Mouse (Mus musculus) layer of hippocampus, adult 9-10 months (tissue): ENCODE results near the gene Crk.

Source experiments
- DNase-seq: peaks from one replicate; pipeline ENCODE4 v3.0.0; 2022; ENCODE audit warnings: low spot score

Crk gene

DNA sequence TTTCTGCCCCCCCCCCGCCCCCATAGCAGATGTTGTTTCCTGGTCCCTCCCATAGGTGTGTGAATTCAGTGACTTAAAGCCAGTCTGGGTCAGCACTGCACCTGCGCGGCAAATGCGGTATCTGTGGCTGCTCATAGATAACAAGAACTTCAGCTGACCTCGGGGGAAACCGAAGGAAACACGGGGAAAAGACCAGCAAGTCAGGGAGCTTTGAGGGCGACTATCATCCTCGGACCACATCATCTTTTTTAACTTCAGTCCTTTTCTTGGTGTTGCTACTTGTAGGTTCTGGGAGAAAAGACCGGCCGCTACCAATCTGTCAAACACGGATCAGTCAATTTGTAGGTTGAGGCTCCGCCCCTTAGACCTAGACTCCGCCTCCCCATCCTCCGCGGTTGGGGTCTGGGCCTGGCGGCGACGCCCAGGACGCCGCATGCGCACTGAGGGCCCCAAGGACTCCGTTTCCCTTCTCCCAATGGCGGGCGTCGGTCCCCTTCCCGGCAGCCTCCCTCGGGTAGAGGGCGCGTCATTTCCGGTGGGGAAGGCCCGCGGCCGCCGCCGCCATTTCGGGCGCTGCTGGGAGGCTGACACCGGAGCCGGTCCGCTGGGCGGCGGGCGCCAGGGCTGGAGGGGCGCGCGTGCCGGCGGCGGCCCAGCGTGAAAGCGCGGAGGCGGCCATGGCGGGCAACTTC lies at the start of gene Crk:
TSS of gene Crk (plus strand) at position 513 of the 692 bp plus-strand sequence.
- peak; percentile 91 for DNase-seq

DNA sequence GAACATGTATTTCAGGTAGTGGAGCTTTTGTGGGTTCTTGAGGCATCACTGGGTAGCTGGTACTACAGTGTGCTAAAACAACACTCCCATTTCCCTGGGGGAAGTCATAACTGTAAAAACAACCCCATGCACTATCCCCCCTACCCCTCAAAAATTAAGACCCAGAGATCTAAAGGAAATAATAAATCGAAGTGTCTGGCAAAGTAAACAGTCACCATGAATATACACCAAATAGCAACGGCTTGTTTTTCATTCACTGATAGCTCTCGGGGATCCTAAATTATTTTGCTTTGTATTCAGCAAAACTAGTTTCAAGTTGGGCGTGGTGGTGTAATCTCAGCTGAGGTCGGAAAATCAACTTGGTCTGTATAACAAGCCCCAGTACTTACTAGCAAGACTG lies 49.0 kb upstream of the Crk start:
- no peak for DNase-seq

DNA sequence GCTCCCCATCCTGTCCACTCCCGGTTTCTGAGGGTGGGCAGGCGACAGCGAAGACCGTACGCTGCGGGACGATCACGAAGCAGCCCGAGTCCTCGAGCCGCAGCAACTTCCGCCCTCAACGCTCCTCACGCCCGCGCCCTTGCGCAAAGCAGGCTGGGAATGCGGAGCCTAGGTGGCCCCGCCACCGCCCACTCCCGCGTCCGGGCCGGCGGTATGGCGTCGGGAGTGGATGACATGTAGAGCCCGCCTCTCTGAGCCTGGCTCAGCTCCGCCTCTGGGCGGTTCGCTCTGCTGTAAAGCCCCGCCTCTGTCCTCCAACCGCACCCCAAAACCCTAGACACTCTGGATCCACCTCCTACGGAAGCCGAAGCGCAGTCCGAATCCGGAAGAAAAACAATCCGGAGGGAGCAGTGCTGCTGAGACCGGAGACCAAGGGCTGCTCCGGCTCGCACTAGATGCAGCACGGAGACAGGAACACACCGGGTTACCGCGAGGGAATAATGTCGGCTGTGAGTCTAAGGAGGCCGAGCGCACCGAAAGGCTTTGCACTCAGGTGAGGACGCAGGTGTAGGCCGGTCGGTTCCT lies 48.3 kb upstream of the Crk start, which contains the start of gene Inpp5k:
TSS of gene Inpp5k (plus strand) at position 344 of the 585 bp plus-strand sequence.
- DNase-seq = peak; percentile 96

DNA sequence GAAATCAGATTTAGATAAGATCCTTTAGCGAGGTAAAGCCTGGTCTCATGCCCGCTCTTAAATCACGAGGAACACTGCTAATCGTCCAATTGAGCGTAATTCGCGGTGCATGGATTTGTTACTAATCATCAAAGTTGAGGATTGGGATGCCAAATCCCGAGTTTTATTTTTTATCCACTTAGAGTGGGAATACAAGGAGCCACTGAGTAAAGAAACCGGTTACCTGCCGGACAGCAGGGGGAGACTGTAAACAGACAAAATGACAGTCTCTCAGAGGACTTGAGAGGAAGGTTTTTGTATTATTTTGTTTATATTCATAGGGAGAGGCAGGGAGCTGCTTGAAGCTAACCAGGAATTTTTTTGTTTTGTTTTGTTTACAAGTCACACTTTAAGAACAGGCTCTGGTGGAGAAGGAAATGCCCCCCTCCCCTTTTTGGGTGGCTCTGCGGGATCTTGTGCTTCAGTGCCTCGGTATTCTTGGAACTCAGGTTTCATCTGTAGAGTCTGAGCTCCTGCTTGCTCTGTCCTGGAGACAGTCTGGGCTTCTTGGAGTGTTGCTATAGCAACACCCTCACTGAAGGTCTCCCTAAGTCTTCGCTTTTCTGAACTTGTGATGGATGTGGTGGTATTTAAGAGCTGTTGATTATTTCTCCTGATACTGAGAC lies 47.4 kb upstream of the Crk start:
- DNase-seq = no peak

DNA sequence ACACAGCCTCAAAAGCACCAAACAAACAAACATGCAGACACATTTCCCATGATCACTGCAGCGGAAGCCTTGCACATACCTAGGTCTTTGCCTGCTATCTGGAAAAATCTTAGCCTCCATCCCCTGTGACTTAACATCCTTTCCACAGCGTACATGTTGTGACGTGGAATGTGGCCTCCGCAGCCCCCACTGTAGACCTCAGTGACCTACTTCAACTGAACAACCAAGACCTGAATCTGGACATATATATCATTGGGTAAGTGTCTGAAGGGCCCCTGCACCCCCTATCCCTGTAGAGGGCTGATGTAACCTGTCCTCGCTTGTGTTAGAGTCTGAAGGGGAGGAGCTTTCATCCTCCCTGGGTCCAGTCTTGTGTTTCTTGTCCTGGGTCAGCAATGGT lies 46.1 kb upstream of the Crk start:
- DNase-seq = no peak

DNA sequence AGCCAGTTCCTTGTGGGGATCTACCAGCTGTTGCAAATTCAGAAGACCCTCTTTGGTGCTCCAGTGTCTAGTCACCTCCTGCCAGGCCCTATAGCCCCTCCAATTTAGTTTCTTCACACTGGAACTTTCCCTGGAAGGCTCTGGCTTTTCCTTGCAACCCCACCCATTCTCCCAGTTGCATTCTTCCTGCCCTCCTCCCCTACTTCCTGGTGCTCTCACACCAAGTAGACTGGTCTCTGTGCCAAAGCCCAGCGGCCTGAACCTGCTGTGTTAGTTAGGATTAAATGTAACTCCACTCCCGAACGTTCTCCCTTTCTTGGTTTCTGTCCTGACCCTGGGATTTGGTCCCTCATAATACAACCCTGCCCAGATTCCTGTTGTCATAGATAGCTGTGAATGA lies 44.3 kb upstream of the Crk start:
- DNase-seq = no peak

DNA sequence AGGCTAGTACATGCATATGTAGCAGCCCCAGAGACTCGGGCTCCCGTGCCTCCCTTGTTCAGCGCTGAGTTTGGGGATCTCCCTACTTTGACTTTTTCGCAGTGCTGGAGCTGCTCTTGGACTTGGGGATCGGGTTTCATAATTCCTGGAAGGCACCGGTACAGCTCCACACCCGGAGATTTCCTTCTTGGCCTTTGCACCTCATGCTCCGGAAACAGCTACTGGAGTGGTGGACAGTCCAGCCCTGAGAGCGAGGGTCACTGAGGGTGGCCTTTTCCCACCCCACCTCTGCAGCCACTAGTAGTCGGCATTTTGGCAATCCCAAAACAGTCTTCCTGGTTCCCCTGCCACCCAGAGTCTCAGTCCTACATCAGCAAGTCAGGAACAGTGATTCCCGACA lies 43.7 kb upstream of the Crk start:
- no peak for DNase-seq

DNA sequence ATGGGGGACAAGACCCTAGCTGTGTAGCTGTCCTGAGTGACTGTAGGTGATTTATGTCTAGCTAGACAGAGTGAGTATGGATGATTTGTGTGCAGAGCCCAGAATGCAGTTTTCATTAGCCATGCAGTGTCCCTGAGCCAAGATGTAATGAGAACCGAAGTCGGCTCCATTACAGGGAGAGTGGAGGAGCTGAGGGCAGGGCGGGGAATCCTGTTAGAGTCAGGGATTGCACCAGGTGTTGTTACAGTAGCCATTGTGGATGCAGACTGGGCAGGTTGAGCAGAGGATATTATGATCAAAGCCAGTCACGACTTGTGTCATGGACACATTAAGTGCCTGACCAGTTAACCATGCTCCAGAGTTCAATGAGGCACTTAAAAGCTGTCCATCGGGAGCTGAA lies 35.7 kb upstream of the Crk start:
- DNase-seq = no peak

DNA sequence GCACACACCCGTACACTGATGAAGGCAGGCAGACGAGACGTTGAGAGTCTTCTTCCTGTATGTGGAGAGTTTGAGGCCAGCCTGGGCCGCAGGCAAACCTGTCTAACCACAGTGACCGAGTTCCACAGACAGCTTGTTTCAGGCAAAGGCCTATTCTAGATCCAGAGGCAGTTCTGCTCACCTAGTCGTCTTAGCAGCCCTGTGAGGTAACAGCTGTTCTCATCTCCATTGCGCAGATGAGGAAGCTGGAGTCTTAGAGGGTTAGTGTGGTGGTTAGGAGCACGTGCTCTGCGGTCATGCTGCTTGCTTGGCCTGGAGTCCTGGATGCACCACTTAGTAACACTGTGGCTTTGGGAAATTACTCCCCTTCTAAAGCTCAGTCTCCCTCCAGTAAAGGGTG lies 34.4 kb upstream of the Crk start:
- DNase-seq = no peak

DNA sequence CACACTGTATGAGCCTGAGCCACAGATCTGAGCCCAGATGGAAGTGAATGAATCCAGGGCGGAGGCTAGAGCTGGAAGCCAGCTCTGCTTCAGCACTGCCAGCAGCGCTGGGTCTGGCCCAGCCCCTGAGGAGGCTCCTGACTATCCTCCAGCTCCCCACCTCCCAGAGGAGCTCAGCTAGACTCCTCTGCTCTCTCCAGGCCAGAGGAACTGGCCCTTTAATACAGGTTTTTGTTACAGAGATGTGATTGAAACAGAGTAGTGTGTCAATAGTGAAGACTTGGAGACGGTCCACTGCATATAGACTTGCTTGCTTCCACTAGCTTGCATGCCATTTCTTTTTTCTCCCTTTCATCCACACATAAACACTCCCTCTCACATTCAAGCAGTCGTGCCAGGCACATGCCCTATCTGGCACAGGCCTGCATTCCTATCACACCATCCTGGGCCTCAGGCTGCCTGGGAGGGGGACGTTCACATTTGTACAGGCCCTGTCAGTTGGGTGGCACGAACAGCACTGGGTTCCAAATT lies 31.3 kb upstream of the Crk start:
- no peak for DNase-seq

DNA sequence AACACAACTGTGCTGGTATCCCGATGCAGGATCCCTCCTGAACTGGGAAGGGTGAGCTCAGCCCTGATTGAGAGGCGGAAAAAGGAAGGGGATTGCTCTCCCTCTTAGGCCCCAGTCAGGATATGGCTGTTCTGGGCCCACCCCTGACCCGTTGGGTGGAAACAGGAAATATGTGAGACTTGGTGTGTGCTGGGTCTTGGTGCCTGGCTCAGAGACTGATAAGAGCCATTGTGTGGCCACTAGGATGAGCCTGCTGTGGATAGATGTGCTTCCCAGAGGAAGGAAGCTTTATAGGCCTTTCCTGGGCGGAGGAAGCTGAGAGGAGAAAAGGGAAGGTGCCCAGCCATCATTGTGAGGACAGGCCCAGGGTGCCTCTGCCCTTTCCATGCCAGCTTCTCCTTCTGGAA lies 29.9 kb upstream of the Crk start:
- DNase-seq = no peak

DNA sequence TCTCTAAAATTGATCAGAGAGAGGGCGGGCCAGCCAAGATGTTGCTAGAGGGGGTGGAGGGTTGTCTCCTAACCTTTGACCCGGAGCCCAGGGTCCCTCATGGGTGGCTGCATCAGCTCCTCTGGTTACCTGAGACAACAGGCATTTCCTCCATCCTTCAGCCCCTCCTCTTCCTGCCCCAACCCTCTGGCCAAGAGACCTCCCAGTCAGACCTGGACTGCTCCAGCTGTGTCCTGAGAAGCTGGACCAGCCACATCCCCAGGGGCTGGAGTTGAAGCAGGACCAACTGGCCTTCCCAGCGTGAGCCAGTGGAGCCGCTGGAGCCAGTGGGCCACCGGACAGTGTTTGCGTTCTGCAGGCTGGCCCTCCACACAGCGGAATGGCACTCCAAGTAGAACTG lies 28.7 kb upstream of the Crk start, which contains the start of gene Myo1c:
TSS of gene Myo1c (plus strand) at position 194 of the 400 bp plus-strand sequence.
- DNase-seq = no peak

DNA sequence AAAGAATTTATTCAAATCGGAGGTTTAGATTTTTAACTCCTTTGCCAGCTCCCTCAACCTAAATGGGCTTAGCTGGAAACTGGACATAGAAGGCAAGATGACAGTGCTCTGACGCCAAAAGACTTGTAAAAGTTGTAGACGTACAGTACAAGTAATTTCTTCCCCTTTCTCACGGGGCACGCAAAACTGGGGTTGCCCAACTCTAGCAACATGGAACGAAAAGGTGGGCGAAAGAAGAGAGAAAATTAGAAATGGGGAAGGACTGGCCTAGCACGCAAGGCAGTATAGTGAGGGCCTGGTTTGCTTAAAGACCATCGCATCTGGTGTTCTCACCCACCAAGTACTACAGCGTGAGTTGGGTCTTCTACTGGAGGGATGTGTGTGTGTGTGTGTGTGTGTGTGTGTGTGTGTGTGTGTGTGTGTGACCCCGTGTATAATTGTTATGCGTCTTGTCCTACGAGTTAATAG lies 28.1 kb upstream of the Crk start:
- DNase-seq = no peak

DNA sequence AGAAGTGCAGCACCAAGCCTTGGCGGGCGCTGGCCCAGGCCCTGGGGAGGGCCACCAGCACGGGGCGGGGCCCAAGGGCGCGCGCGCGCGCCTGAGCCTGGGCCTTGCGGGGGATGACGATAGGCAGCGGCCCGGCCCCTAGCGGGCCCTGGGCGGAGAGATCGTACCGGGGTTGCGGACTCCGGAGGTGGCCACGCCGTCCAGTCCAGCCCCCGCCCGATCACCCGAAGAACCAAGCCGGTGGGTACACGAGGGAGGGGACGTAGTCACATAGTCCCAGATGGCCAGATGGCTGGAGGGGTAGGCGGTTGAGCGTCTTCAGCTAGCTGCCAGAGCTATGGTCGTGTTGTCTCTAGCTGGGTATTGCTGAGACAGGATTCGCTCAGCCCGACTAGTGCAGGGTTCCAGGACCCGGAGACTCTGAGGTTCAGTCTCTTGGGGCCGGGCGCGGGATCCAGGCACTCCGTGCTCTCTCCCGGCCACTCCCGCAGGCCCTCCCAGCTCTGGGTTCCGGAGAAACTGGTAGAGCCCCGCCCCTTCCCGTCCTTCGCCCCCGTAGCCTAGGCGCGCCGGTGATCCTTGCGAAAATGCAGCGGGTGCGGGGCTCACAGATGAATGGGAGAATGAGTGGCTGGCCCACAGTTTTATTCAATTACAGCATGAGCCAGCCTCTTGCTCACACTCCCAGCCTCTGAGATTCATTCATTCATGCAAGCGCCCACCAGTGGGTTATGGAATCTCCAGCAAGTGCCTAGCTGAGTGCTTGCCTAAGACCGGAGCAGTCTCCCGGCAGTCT lies 27.4 kb upstream of the Crk start:
- DNase-seq = no peak

DNA sequence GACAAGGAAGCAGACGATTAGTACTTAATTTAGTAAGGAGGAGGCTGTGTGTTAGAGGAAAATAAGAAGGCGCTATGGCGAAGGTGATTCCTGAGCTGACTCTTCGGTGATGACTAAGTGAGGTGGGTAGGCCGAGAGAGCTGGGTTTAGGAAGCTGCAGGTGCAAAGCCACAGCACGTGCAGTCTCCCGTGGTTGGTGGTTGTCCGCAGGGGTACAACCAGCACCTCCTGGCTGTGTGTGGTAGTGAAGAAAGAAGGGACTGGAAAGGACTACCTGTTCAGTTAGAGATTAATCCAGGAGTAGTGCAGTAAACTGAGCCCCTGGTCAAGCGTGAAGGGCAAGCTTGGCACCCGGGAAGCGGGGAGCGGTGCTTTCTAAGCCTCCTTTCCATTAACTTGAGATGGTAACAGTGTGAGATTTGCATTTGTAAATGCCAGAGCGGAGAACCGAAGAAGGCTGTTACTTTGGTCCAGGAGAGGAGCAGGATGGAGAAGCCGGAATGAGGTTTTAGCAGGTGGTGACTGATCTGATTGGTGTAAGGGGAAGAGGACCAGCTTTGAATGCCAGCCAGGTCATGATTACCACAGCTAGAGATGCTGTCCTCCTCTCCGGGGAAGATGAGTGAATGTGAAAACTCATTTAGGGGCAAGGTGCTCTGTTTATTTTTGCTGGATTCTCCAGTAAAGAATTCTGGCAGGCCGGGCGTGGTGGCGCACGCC lies 26.7 kb upstream of the Crk start:
- DNase-seq = no peak

DNA sequence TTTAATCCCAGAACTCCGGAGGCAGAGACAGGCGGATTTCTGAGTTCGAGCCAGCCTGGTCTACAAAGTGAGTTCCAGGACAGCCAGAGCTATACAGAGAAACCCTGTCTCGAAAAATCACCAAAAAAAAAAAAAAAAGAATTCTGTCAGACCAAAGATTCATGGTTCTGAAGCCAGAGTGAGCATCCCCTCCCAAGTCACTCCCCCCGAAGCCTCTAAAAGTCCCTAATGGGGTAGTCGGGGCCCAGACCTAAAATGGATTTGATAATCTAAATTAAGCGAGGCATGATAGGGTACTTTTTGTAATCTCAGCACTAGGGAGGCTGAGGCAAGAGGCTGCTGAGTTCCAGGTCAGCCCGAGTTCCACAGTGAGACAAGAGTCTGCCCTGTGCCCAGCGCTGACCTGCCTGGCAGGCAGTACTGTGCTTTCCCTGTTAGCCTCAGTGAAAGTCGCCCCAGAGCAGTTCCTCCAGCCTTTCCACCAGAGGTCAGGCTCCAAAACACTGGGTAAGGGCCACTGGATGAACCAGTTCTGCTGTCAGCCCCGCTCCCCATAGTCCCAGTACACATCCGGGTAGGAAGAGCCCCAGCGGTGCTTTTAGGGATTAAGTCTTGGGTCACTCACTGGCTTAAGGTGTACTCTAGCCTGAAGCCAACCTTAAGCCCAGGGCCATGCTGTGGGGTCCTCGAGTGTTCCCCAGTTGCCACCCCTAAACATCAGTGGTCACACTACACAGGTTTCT lies 25.9 kb upstream of the Crk start:
- DNase-seq = no peak

DNA sequence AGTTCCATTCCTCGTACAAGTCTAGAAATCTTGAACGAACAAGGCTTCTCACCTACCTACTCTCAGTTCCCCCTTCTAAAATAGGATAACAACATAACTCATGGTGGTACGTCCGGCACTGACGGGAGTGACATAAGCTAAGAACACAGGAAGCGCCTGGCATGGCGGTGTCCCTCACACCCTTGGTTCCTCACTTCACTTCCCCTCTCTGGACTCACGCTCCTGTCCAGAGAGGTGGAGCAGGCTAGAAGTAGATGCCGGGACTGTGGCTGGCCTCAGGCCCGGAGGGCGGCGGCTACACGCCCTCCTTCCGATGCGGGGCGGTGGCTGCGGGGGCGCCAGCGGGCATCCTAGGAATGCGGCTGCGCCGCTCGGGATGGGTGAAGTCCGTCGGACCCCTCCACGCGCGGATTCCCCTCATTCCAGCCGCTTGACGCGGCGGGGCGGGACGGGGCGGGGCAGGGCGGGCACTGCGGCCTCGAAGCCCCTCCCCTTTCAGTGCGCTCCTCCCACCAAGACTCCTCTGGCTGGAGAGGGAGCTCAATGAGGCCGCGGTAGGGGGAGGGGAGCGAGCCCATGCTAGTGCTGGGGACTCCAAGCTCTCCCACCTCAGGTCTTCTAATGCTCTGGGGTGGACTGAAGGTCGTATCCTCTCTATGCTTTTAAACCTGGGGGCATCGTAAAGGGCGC lies 25.1 kb upstream of the Crk start:
- DNase-seq = no peak

DNA sequence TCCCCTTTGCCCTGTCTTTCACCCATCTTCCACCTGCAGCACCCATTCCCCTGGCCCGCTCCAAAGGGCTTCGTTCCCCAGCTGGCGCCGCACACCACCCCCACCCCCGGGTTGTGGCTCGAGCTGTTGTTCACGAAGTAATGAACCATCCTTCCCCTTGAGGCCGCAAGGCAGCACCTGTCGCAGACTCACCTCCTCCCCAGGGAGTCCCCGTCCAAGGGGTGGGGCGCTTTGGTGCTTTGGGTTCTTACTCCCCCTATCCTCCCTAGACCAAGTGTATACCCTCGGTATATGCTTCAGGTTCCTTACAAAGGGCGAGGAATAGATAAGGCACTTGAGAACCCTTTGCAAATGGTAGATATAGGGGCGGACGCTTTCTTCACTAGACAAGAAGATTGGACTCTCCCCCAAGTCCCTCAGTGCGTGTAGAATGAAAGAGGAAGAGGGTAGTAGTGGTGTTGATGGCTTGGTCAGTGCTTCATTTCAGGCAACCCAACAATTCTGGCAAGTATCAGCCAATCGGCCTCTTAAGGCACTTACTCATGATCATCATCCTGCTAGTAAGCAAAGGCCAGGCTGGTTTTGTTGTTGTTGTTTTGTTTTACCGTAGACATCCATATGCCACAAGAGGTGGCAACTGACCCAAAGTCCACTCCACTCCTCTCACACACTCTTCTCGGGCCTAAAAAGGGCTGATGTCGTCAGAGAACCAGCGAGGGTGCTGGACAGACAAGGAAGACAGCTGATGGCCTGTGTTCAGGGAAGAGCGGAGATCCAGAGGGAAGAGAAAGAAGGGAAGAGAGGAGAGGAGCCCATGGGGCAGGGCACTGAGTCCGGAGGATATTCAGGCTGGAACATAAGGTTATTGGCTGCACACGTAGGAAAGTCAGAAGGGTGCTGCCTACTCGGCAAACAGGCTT lies 24.3 kb upstream of the Crk start:
- no peak for DNase-seq
